Mouse (Mus musculus): ENCODE measurements around the gene Riok2. TPM values are rescaled to one million over a fixed set of nuclear protein-coding genes. Genes with fewer than 3 reads are reported as not detected.
A peak's percentile ranks its signal among the peaks of the same experiment; 100 is the strongest.

The Riok2 gene
- polyA plus RNA-seq, 1 experiment from 2014 or later, result 33.5 TPM

GRCm38 (mm10) chr17:17441876-17442498, 67.9 kb downstream of the Riok2 start:
- Histone ChIP-seq H3K4me1 (peaks cover 15% of the 10 kb centered on the region), H3K4me2 (replicated peaks) (no peak overlapping the region), H3K9me3 (no peaks in the 10 kb centered on the region), H3K9ac (no peak overlapping the region), H3K36me3 (no peaks in the 10 kb centered on the region), H3K27me3 (no peaks in the 10 kb centered on the region), H3K4me3 (no peak overlapping the region), H3K27ac (peak overlapping the region; percentile 76)
- no peak for ATAC-seq (ENCODE audit: insufficient number of reproducible peaks, insufficient read depth, low FRiP score, low TSS enrichment)
- WGBS, result 19% methylated on average over 4 of the region's 4 CpGs

- peaks cover 18% of the 10 kb centered on the region for H3K4me1 ChIP-seq
Measured at GRCm38 (mm10) chr17:17444297-17444886, 70.3 kb downstream of the Riok2 start.

More at GRCm38 (mm10) chr17:17444297-17444886, 70.3 kb downstream of the Riok2 start:
- Histone ChIP-seq H3K9me3 (no peaks in the 10 kb centered on the region), H3K27me3 (no peaks in the 10 kb centered on the region), H3K4me2 (replicated peaks) (no peak overlapping the region), H3K36me3 (no peaks in the 10 kb centered on the region), H3K9ac (no peak overlapping the region), H3K4me3 (no peak overlapping the region), H3K27ac (no peak overlapping the region; the same call in 1 of the 2 replicates)
- ATAC-seq (ENCODE audit: insufficient number of reproducible peaks, insufficient read depth, low FRiP score, low TSS enrichment), result no peak
- 80% methylated on average over 3 of the region's 3 CpGs for WGBS

Other genes starting within 250 kb of the Riok2 start
- gene Lix1, start 28.4 kb downstream of the Riok2 start, polyA plus RNA-seq (2016; fragmentation: Nextera tagmentation; extraction: Ambion mirVana), result 50.3 and 50.9 TPM in 2 replicates

All from embryonic facial prominence, embryonic 12.5 days (tissue).